14 mouse cellular contexts compared by ENCODE assay signal in the genomic region with DNA sequence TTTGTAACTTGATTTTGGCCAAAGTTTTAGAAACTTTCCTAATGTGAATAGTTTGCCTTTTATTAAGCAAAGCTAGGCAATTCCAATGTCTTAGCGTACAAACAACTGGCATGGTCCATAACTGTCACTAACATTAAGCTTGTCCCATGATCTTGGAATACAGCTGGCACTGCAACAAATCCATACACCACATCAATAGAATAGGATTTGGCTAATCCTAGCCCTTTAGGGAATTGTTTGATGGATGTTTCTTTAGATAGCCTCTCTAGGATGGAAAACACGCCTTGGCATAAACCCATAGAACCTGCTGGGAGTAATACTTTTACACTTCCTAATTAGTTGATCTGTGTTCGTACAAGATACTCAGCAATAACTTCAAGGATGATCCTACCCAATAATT.
"Had no signal": no experiment of that assay in that cellular context is flagged by ENCODE, and none has a peak within 500 bp of the region (broad histone marks: within the 10 kb centered on the region; RNA-seq: fewer than 3 reads in every experiment).

No protein-coding gene starts in this region.

- H3K4me1 ChIP-seq: liver, embryonic 12.5 days; midbrain, embryonic 12.5 days; neural tube, embryonic 12.5 days; stomach, embryonic 15.5 days had no signal

- DNase-seq: lung, adult 18-20 months; lung, embryonic 14.5 days; lung, postnatal 10 days; lung, postnatal 4 days; right cerebral cortex, postnatal 14 days; thymus, adult 2 months; thymus, postnatal 25 days; thymus, postnatal 4 days had no signal

- H3K9me3 ChIP-seq: liver, embryonic 12.5 days; midbrain, embryonic 12.5 days; neural tube, embryonic 12.5 days; stomach, embryonic 15.5 days had no signal

- H3K36me3 ChIP-seq: liver, embryonic 12.5 days; midbrain, embryonic 12.5 days; neural tube, embryonic 12.5 days; stomach, embryonic 15.5 days had no signal

- H3K9ac ChIP-seq: liver, embryonic 12.5 days; liver, embryonic 14.5 days; lung, embryonic 14.5 days; midbrain, embryonic 12.5 days; neural tube, embryonic 12.5 days; stomach, embryonic 15.5 days had no signal

- H3K4me2 ChIP-seq: liver, embryonic 12.5 days; lung, embryonic 14.5 days; midbrain, embryonic 12.5 days; neural tube, embryonic 12.5 days; stomach, embryonic 15.5 days had no signal

- ATAC-seq: liver, embryonic 12.5 days had no signal

- H3K4me3 ChIP-seq: liver, embryonic 12.5 days; midbrain, embryonic 12.5 days; neural tube, embryonic 12.5 days; stomach, embryonic 15.5 days had no signal

- H3K27me3 ChIP-seq: liver, embryonic 12.5 days; midbrain, embryonic 12.5 days; neural tube, embryonic 12.5 days; stomach, embryonic 15.5 days had no signal

- H3K27ac ChIP-seq: liver, embryonic 12.5 days; liver, embryonic 14.5 days; midbrain, embryonic 12.5 days; neural tube, embryonic 12.5 days; stomach, embryonic 15.5 days; stomach, postnatal 0 days had no signal
